Mouse (Mus musculus): Measurements from ENCODE around the gene Taar5. TPM values are rescaled to one million over a fixed set of nuclear protein-coding genes. Genes with fewer than 3 reads are reported as not detected.

Gene Taar5
- not detected in 2 replicates for polyA plus RNA-seq (2012; rRNA removed)

DNA sequence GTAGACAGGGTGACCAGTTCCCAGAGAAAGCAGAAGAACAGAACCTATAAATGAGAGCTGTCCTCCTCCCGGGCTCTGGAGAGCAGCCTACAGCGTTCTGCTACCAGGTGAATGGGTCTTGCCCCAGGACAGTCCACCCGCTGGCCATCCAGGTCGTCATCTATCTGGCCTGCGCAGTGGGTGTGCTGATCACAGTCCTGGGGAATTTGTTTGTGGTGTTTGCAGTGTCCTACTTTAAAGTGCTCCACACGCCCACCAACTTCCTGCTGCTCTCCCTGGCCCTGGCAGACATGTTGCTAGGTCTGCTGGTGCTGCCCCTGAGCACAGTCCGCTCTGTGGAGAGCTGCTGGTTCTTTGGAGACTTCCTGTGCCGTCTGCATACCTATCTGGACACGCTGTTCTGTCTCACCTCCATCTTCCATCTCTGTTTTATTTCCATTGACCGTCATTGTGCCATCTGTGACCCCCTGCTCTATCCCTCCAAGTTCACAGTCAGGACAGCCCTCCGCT is at the start of gene Taar5:
TSS of gene Taar5 (plus strand) at position 51 of the 510 bp plus-strand sequence.
- no peak within 1 kb of the TSS for H3K27ac ChIP-seq (ENCODE audit: insufficient read depth, low read length)
- H3K4me1 ChIP-seq (ENCODE audit: control insufficient read depth, insufficient read depth, low read length) = no peaks in the 10 kb centered on the region
- H3K4me3 ChIP-seq (ENCODE audit: insufficient read depth, low read length) = no peak within 1 kb of the TSS
- TF ChIP-seq POLR2A (IDR thresholded peaks at IDR 0.05; ENCODE audit: extremely low read depth, insufficient read depth, low read length) (no peak), CTCF (IDR thresholded peaks at IDR 0.05; ENCODE audit: extremely low read depth, insufficient read depth, low read length) (no peak)

- no peaks in the 10 kb centered on the region for H3K4me1 ChIP-seq (ENCODE audit: control insufficient read depth, insufficient read depth, low read length)
- TF ChIP-seq POLR2A (IDR thresholded peaks at IDR 0.05; ENCODE audit: extremely low read depth, insufficient read depth, low read length) = no peak
- no peak for TF ChIP-seq CTCF (IDR thresholded peaks at IDR 0.05; ENCODE audit: extremely low read depth, insufficient read depth, low read length)
- no peak overlapping the region for H3K4me3 ChIP-seq (ENCODE audit: insufficient read depth, low read length)
- H3K27ac ChIP-seq (ENCODE audit: insufficient read depth, low read length) = no peak overlapping the region
Measured at GRCm38 (mm10) chr10:23922468-23922867, 48.0 kb upstream of the Taar5 start.

DNA sequence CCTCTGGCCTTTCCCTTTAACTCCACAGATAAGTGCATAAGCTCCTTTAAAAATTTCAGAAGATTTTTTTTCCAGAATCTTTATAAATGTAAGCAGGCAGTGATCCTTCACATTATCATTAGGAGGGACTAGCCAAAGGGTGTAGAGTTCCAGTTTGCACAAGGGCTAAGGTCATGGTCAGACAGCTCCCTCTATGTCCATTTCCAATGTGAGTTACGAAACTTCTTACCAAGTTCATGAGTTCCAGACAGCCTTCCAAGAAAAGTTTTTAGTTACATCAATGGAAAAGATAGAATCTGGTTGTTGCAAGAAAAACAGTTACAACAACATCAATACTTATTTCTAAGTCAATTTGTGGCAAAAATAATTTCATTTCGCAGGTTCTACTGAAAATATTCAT is 46.6 kb upstream of the Taar5 start:
- Histone ChIP-seq H3K27ac (ENCODE audit: insufficient read depth, low read length) (no peak overlapping the region), H3K4me1 (ENCODE audit: control insufficient read depth, insufficient read depth, low read length) (no peaks in the 10 kb centered on the region), H3K4me3 (ENCODE audit: insufficient read depth, low read length) (no peak overlapping the region)
- TF ChIP-seq CTCF (IDR thresholded peaks at IDR 0.05; ENCODE audit: extremely low read depth, insufficient read depth, low read length) (no peak), POLR2A (IDR thresholded peaks at IDR 0.05; ENCODE audit: extremely low read depth, insufficient read depth, low read length) (no peak)

GRCm38 (mm10) chr10:23937613-23938012 is 32.9 kb upstream of the Taar5 start:
- H3K4me1 ChIP-seq (ENCODE audit: control insufficient read depth, insufficient read depth, low read length) = no peaks in the 10 kb centered on the region
- H3K4me3 ChIP-seq (ENCODE audit: insufficient read depth, low read length) = no peak overlapping the region
- no peak for TF ChIP-seq POLR2A (IDR thresholded peaks at IDR 0.05; ENCODE audit: extremely low read depth, insufficient read depth, low read length)
- TF ChIP-seq CTCF (IDR thresholded peaks at IDR 0.05; ENCODE audit: extremely low read depth, insufficient read depth, low read length) = no peak
- H3K27ac ChIP-seq (ENCODE audit: insufficient read depth, low read length) = no peak overlapping the region

DNA sequence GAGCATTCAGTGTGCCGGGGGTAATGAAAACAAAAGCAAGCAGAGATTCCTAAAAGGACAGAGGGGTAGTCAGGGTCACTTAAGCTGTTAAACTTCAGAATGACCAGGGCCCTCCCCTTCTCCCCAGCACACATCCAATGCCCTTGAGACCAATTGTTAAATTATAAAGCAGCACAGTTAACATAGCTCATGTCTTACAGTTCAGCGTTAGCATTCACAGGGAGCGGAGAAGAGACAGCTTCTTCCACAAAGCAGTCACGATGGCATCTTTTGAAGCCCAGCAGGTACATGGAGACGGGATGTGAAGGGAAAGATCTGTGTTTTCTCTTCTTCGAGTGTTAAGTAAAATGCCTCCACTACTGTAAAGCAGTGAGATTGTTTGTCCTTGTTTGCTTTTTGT is 32.2 kb upstream of the Taar5 start, which contains the start of gene Taar2:
TSS of gene Taar2 (plus strand) at position 261 of the 400 bp plus-strand sequence.
- no peaks in the 10 kb centered on the region for H3K4me1 ChIP-seq (ENCODE audit: control insufficient read depth, insufficient read depth, low read length)
- no peak within 1 kb of the TSS for H3K27ac ChIP-seq (ENCODE audit: insufficient read depth, low read length)
- TF ChIP-seq CTCF (IDR thresholded peaks at IDR 0.05; ENCODE audit: extremely low read depth, insufficient read depth, low read length) (no peak), POLR2A (IDR thresholded peaks at IDR 0.05; ENCODE audit: extremely low read depth, insufficient read depth, low read length) (no peak)
- H3K4me3 ChIP-seq (ENCODE audit: insufficient read depth, low read length) = no peak within 1 kb of the TSS

- H3K27ac ChIP-seq (ENCODE audit: insufficient read depth, low read length) = no peak overlapping the region
- H3K4me1 ChIP-seq (ENCODE audit: control insufficient read depth, insufficient read depth, low read length) = no peaks in the 10 kb centered on the region
- no peak overlapping the region for H3K4me3 ChIP-seq (ENCODE audit: insufficient read depth, low read length)
- TF ChIP-seq POLR2A (IDR thresholded peaks at IDR 0.05; ENCODE audit: extremely low read depth, insufficient read depth, low read length) (no peak), CTCF (IDR thresholded peaks at IDR 0.05; ENCODE audit: extremely low read depth, insufficient read depth, low read length) (no peak)
Measured at GRCm38 (mm10) chr10:23942465-23942864, 28.0 kb upstream of the Taar5 start.

GRCm38 (mm10) chr10:23948026-23948425 is 22.5 kb upstream of the Taar5 start:
- TF ChIP-seq POLR2A (IDR thresholded peaks at IDR 0.05; ENCODE audit: extremely low read depth, insufficient read depth, low read length) (no peak), CTCF (IDR thresholded peaks at IDR 0.05; ENCODE audit: extremely low read depth, insufficient read depth, low read length) (no peak)
- Histone ChIP-seq H3K4me3 (ENCODE audit: insufficient read depth, low read length) (no peak overlapping the region), H3K27ac (ENCODE audit: insufficient read depth, low read length) (no peak overlapping the region), H3K4me1 (ENCODE audit: control insufficient read depth, insufficient read depth, low read length) (no peaks in the 10 kb centered on the region)

DNA sequence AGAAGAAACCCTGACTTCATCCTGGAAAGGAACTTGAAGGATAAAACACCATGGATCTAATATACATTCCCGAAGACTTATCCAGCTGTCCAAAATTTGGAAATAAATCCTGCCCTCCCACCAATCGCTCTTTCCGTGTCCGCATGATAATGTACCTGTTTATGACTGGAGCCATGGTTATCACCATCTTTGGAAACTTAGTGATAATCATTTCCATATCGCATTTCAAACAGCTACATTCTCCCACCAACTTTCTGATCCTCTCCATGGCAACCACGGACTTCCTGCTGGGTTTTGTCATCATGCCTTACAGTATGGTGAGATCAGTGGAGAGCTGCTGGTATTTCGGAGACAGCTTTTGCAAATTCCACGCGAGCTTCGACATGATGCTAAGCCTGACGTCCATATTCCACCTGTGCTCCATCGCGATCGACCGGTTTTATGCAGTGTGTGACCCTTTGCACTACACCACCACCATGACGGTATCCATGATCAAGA is 20.9 kb upstream of the Taar5 start, which contains the start of gene Taar3:
TSS of gene Taar3 (plus strand) at position 51 of the 498 bp plus-strand sequence.
- no peak within 1 kb of the TSS for H3K27ac ChIP-seq (ENCODE audit: insufficient read depth, low read length)
- H3K4me1 ChIP-seq (ENCODE audit: control insufficient read depth, insufficient read depth, low read length) = no peaks in the 10 kb centered on the region
- TF ChIP-seq POLR2A (IDR thresholded peaks at IDR 0.05; ENCODE audit: extremely low read depth, insufficient read depth, low read length) = no peak
- no peak for TF ChIP-seq CTCF (IDR thresholded peaks at IDR 0.05; ENCODE audit: extremely low read depth, insufficient read depth, low read length)
- H3K4me3 ChIP-seq (ENCODE audit: insufficient read depth, low read length) = 0 out of 2 replicates have a peak within 1 kb of the TSS, but pooled peaks have one; percentile 3

DNA sequence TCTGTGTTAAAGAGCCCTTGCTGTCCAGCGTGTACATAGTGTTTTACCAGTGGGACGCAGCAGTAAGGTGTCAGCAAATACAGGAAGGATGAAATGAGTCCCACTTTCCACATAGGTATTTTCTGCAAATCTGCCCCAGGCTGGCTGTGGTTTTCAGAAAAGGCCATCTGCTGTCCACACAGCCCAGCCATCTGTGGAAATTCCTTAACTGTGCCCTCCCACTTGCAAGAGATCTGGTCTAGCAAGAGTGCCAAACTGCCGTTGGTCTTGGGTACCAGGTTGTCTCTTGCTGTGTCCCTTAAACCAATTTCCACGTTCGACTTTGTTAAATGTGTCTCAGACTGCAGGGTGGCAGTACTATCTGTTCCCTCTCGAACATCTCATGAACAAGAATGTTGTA is 18.8 kb upstream of the Taar5 start:
- no peaks in the 10 kb centered on the region for H3K4me1 ChIP-seq (ENCODE audit: control insufficient read depth, insufficient read depth, low read length)
- no peak for TF ChIP-seq POLR2A (IDR thresholded peaks at IDR 0.05; ENCODE audit: extremely low read depth, insufficient read depth, low read length)
- TF ChIP-seq CTCF (IDR thresholded peaks at IDR 0.05; ENCODE audit: extremely low read depth, insufficient read depth, low read length) = no peak
- H3K27ac ChIP-seq (ENCODE audit: insufficient read depth, low read length) = no peak overlapping the region
- H3K4me3 ChIP-seq (ENCODE audit: insufficient read depth, low read length) = no peak overlapping the region

- Histone ChIP-seq H3K4me1 (ENCODE audit: control insufficient read depth, insufficient read depth, low read length) (no peaks in the 10 kb centered on the region), H3K4me3 (ENCODE audit: insufficient read depth, low read length) (no peak overlapping the region), H3K27ac (ENCODE audit: insufficient read depth, low read length) (no peak overlapping the region)
- TF ChIP-seq CTCF (IDR thresholded peaks at IDR 0.05; ENCODE audit: extremely low read depth, insufficient read depth, low read length) = no peak
Measured at GRCm38 (mm10) chr10:23959071-23959470, 11.4 kb upstream of the Taar5 start.
